ENCODE assay signal across 8 mouse cellular contexts in genomic region chr11:69016755-69017154, GRCm38 (mm10). TPM values are rescaled to one million over a fixed set of nuclear protein-coding genes. Genes with fewer than 3 reads are reported as not detected.
A peak's percentile ranks its signal among the peaks of the same experiment; 100 is the strongest.
DNase-seq lines count a peak whose midpoint lies in the region; ATAC-seq and TF ChIP-seq lines count a peak whose summit lies in the region.

No protein-coding gene starts in this region.

- intact Hi-C loops in left cerebral cortex, postnatal 14 days (cut with DNase I), result no loop called here

- no peak for TF ChIP-seq POLR2A in bone marrow macrophage, adult 2 months (IDR thresholded peaks at IDR 0.05; ENCODE audit: borderline replicate concordance, low read depth, low read length)

- peak overlapping the region; percentile 96 for H3K27ac ChIP-seq in kidney, embryonic 15.5 days
- peak overlapping the region; percentile 84; the same call in 1 of the 2 replicates for H3K27ac ChIP-seq in bone marrow macrophage, adult 2 months (ENCODE audit: insufficient read depth, low read depth, low read length)
- H3K27ac ChIP-seq in hindbrain, embryonic 14.5 days, result peak overlapping the region; percentile 85
- H3K27ac ChIP-seq in midbrain, embryonic 13.5 days, result peak overlapping the region; percentile 85

- DNase-seq in kidney, postnatal 36 days, result no peak
- no peak for DNase-seq in hindbrain, embryonic 14.5 days (ENCODE audit: low spot score)
- DNase-seq in embryo, embryonic 10 days (ENCODE audit: low spot score), result no peak
- DNase-seq in left cerebral cortex, postnatal 14 days (ENCODE audit: low spot score in 2 of 2), result no peak
- DNase-seq in gastrocnemius, postnatal 25 days, result no peak

- peaks cover 14% of the 10 kb centered on the region for H3K36me3 ChIP-seq in kidney, embryonic 15.5 days
- H3K36me3 ChIP-seq in hindbrain, embryonic 14.5 days (replicated peaks; ENCODE audit: control insufficient read depth, insufficient read depth), result peaks cover 6% of the 10 kb centered on the region; the same call in 1 of the 2 replicates
- H3K36me3 ChIP-seq in midbrain, embryonic 13.5 days, result peaks cover 9% of the 10 kb centered on the region

- H3K9ac ChIP-seq in kidney, embryonic 15.5 days, result peak overlapping the region; percentile 79
- H3K9ac ChIP-seq in hindbrain, embryonic 14.5 days, result peak overlapping the region; percentile 83
- peak overlapping the region; percentile 86 for H3K9ac ChIP-seq in midbrain, embryonic 13.5 days (replicated peaks)

- no peaks in the 10 kb centered on the region for H3K27me3 ChIP-seq in kidney, embryonic 15.5 days
- no peaks in the 10 kb centered on the region for H3K27me3 ChIP-seq in hindbrain, embryonic 14.5 days (ENCODE audit: control insufficient read depth, insufficient read depth, low read length)
- H3K27me3 ChIP-seq in midbrain, embryonic 13.5 days, result no peaks in the 10 kb centered on the region

- H3K9me3 ChIP-seq in kidney, embryonic 15.5 days (replicated peaks), result no peaks in the 10 kb centered on the region
- H3K9me3 ChIP-seq in hindbrain, embryonic 14.5 days (ENCODE audit: control insufficient read depth, low read length), result no peaks in the 10 kb centered on the region
- no peaks in the 10 kb centered on the region for H3K9me3 ChIP-seq in midbrain, embryonic 13.5 days

- peaks cover 15% of the 10 kb centered on the region for H3K4me1 ChIP-seq in kidney, embryonic 15.5 days
- H3K4me1 ChIP-seq in bone marrow macrophage, adult 2 months (ENCODE audit: control insufficient read depth, insufficient read depth, low read length), result peaks cover 14% of the 10 kb centered on the region
- H3K4me1 ChIP-seq in hindbrain, embryonic 14.5 days (replicated peaks; ENCODE audit: control insufficient read depth, insufficient read depth, low read length), result peaks cover 9% of the 10 kb centered on the region
- peaks cover 20% of the 10 kb centered on the region for H3K4me1 ChIP-seq in midbrain, embryonic 13.5 days (replicated peaks)

- no peak for ATAC-seq in kidney, embryonic 15.5 days (replicated peaks; ENCODE audit: low FRiP score)
- no peak for ATAC-seq in hindbrain, embryonic 14.5 days (ENCODE audit: low FRiP score)
- no peak for ATAC-seq in midbrain, embryonic 13.5 days

- peak overlapping the region; percentile 75 for H3K4me2 ChIP-seq in kidney, embryonic 15.5 days
- H3K4me2 ChIP-seq in hindbrain, embryonic 14.5 days (replicated peaks), result peak overlapping the region; percentile 54
- H3K4me2 ChIP-seq in midbrain, embryonic 13.5 days (replicated peaks), result peak overlapping the region; percentile 78

- H3K4me3 ChIP-seq in kidney, embryonic 15.5 days (replicated peaks), result peak overlapping the region; percentile 57
- H3K4me3 ChIP-seq in bone marrow macrophage, adult 2 months (ENCODE audit: insufficient read depth, low read length), result peak overlapping the region; percentile 86
- H3K4me3 ChIP-seq in hindbrain, embryonic 14.5 days (replicated peaks; ENCODE audit: low read length), result peak overlapping the region; percentile 57
- H3K4me3 ChIP-seq in midbrain, embryonic 13.5 days (replicated peaks), result peak overlapping the region; percentile 59

- TF ChIP-seq CTCF in bone marrow macrophage, adult 2 months (IDR thresholded peaks at IDR 0.05; ENCODE audit: low read depth, low read length), result no peak

- WGBS in kidney, embryonic 15.5 days, result 61% methylated on average over 3 of the region's 3 CpGs
- 76% methylated on average over 3 of the region's 3 CpGs for WGBS in hindbrain, embryonic 14.5 days
- WGBS in midbrain, embryonic 13.5 days, result 74% methylated on average over 3 of the region's 3 CpGs

RNA-seq across cellular contexts. Expression of gene Ctc1, which starts 1.0 kb away (rescaled TPM):
- polyA plus RNA-seq in kidney, embryonic 15.5 days (2015; fragmentation: Nextera tagmentation; extraction: Ambion mirVana), result 50.6 and 72.7 TPM in 2 replicates
- 41.4 and 44.2 TPM in 2 replicates for polyA plus RNA-seq in bone marrow macrophage, adult 2 months (2012; ENCODE audit: insufficient read depth, insufficient read length, missing spikeins)
- 54.4 and 58.9 TPM in 2 replicates for polyA plus RNA-seq in hindbrain, embryonic 14.5 days (2014; fragmentation: Nextera tagmentation; extraction: Ambion mirVana)
- polyA plus RNA-seq in midbrain, embryonic 13.5 days (2015; fragmentation: Nextera tagmentation; extraction: Ambion mirVana), result 51.2 and 58.8 TPM in 2 replicates
- total RNA-seq in left cerebral cortex, postnatal 14 days (2021), result 10 to 100 TPM; 39.1 to 40.5 TPM
- 10 to 100 TPM in 1 of 2 experiments, 1 to 10 TPM in 1; 8.9 to 10.9 TPM for total RNA-seq in gastrocnemius, postnatal 25 days (2021)

RNA-seq across cellular contexts. Expression of gene Pfas, which starts 8.5 kb away (rescaled TPM):
- polyA plus RNA-seq in kidney, embryonic 15.5 days (2015; fragmentation: Nextera tagmentation; extraction: Ambion mirVana), result 43.9 and 45.9 TPM in 2 replicates
- 9.8 and 10.3 TPM in 2 replicates for polyA plus RNA-seq in bone marrow macrophage, adult 2 months (2012; ENCODE audit: insufficient read depth, insufficient read length, missing spikeins)
- polyA plus RNA-seq in hindbrain, embryonic 14.5 days (2014; fragmentation: Nextera tagmentation; extraction: Ambion mirVana), result 12.7 and 15.3 TPM in 2 replicates
- 25.7 and 26.0 TPM in 2 replicates for polyA plus RNA-seq in midbrain, embryonic 13.5 days (2015; fragmentation: Nextera tagmentation; extraction: Ambion mirVana)
- total RNA-seq in left cerebral cortex, postnatal 14 days (2021), result 10 to 100 TPM; 19.6 to 23.5 TPM
- total RNA-seq in gastrocnemius, postnatal 25 days (2021), result 1 to 10 TPM; 6.7 to 7.0 TPM

RNA-seq across cellular contexts. Expression of gene Aurkb, which starts 28.7 kb away (rescaled TPM):
- 164 and 175 TPM in 2 replicates for polyA plus RNA-seq in kidney, embryonic 15.5 days (2015; fragmentation: Nextera tagmentation; extraction: Ambion mirVana)
- polyA plus RNA-seq in bone marrow macrophage, adult 2 months (2012; ENCODE audit: insufficient read depth, insufficient read length, missing spikeins), result 52.8 and 53.9 TPM in 2 replicates
- 17.0 and 22.0 TPM in 2 replicates for polyA plus RNA-seq in hindbrain, embryonic 14.5 days (2014; fragmentation: Nextera tagmentation; extraction: Ambion mirVana)
- polyA plus RNA-seq in midbrain, embryonic 13.5 days (2015; fragmentation: Nextera tagmentation; extraction: Ambion mirVana), result 61.3 and 62.6 TPM in 2 replicates
- 1 to 10 TPM in 1 of 2 experiments, under 1 TPM in 1; 0.86 to 1.2 TPM for total RNA-seq in left cerebral cortex, postnatal 14 days (2021)
- under 1 TPM; 0.54 to 0.88 TPM for total RNA-seq in gastrocnemius, postnatal 25 days (2021)

RNA-seq across cellular contexts. Expression of gene Rangrf, which starts 41.8 kb away (rescaled TPM):
- 63.4 and 67.7 TPM in 2 replicates for polyA plus RNA-seq in kidney, embryonic 15.5 days (2015; fragmentation: Nextera tagmentation; extraction: Ambion mirVana)
- polyA plus RNA-seq in bone marrow macrophage, adult 2 months (2012; ENCODE audit: insufficient read depth, insufficient read length, missing spikeins), result 3.7 and 4.4 TPM in 2 replicates
- 26.2 and 32.3 TPM in 2 replicates for polyA plus RNA-seq in hindbrain, embryonic 14.5 days (2014; fragmentation: Nextera tagmentation; extraction: Ambion mirVana)
- polyA plus RNA-seq in midbrain, embryonic 13.5 days (2015; fragmentation: Nextera tagmentation; extraction: Ambion mirVana), result 30.4 and 31.6 TPM in 2 replicates
- 10 to 100 TPM; 14.6 to 17.2 TPM for total RNA-seq in left cerebral cortex, postnatal 14 days (2021)
- total RNA-seq in gastrocnemius, postnatal 25 days (2021), result 10 to 100 TPM; 59.6 to 60.4 TPM

RNA-seq across cellular contexts. Expression of gene Borcs6, which starts 42.8 kb away (rescaled TPM):
- polyA plus RNA-seq in kidney, embryonic 15.5 days (2015; fragmentation: Nextera tagmentation; extraction: Ambion mirVana), result 7.4 and 8.7 TPM in 2 replicates
- 30.5 and 36.9 TPM in 2 replicates for polyA plus RNA-seq in bone marrow macrophage, adult 2 months (2012; ENCODE audit: insufficient read depth, insufficient read length, missing spikeins)
- polyA plus RNA-seq in hindbrain, embryonic 14.5 days (2014; fragmentation: Nextera tagmentation; extraction: Ambion mirVana), result 18.6 and 24.3 TPM in 2 replicates
- 11.3 and 13.5 TPM in 2 replicates for polyA plus RNA-seq in midbrain, embryonic 13.5 days (2015; fragmentation: Nextera tagmentation; extraction: Ambion mirVana)
- total RNA-seq in left cerebral cortex, postnatal 14 days (2021), result 10 to 100 TPM; 26.1 to 29.2 TPM
- 10 to 100 TPM; 15.5 to 15.9 TPM for total RNA-seq in gastrocnemius, postnatal 25 days (2021)
